Mouse (Mus musculus) urinary bladder, postnatal 4 days (tissue): ENCODE results near the gene Gm20683.
"Not testable (repeated sequence)": the region's sequence is repeated elsewhere in the genome, so short reads cannot be mapped to it uniquely, and the experiment has no call there.

Experiments used
- DNase-seq, 2 experiments: peaks; one replicate each; pipeline ENCODE4 v3.0.0; 2021 to 2022; ENCODE audit warnings: low spot score in 2 of 2

Gene Gm20683

DNA sequence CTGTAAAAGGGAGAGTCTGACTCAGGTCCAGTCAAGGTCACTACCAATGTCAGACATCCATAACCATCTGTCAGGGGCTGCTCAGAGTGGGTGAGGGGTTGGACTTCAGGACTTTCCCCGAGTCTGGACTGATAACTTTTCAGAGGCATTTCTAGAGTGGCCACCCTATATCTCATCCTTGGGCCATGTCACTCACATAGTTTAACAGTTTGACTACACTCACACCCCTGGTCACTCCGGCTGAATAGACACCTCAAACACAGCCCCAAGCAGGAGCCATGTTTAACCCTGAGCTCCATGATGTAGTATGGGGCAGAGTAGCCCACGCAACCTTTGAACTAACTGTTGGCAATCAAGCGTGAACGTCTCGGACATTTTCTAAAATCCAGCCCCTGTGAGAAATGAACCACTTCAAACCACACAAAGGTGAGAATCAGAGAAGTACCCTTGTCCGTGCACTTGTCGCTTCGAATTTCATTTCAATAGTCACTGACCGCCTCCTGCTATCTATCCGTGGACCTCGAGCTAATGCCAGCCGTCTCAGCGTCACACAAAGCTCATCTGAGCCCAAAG is 32.7 kb upstream of the Gm20683 start:
- no peak for DNase-seq

DNA sequence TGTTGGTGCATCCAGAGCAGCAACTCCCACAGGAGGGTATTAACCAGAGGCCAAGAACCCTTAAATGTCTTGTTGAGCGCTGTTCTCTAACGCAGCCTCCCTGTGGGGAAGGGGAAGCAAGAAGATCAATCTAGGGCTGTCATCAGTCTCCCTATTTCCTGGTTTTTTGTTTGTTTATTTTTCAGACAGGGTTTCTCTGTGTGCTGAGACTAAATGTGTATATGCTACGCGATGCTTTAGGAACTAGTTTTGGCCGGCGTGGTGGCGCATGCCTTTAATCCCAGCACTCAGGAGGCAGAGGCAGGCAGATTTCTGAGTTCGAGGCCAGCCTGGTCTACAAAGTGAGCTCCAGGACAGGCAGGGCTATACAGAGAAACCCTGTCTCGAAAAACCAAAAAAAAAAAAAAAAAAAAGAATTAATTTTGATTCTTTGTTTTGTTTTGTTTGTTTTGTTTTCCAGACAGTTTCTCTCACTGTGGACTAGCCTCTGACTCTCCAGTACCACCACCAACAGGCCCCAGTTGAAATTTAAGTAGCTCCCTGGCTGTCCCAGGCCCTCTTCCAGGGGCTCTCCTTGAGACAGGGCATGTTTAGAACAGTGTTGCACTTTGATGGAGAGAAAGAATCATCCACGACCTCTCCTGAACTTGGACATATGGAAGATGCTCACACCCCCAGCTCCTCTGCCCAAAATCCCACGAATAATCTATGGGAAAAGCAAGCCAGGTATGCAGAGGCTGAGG is 32.0 kb upstream of the Gm20683 start:
- DNase-seq, result no peak

DNA sequence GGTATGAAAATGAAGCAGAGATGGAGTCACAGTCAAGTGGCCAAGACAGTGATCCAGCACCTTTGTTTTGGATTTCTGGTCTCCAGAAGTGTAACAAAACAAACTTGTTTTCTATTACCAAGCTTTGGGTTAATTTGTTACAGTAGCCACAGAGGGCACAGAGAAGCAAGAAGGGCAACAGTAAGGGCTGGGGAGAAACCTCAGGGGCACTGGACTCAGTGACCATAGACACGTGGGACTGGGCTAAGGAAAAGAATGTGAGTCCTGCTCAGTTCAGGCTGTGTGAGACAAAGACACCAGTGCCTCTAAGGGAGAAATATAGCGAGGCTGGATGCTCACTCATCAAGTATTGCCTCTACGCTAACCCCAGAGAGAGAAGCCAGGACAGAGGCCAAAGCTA is 31.1 kb upstream of the Gm20683 start:
- no peak for DNase-seq

DNA sequence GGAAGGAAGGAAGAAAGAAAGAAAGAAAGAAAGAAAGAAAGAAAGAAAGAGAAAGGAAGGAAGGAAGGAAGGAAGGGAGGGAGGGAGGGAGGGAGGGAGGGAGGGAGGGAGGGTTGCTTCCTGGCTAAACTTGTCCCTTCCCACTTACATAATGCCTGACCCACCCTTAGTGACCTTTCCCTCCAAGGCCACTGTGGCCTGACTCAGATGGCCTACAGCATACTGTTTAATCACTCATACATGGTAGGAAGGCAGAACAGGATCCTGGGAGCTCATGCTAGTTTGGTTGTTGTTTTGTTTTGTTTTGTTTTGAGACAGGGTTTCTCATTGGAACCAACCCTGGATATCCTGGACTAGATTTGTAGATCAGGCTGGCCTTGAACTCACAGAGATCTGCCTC is 30.0 kb upstream of the Gm20683 start:
- not testable (repeated sequence) for DNase-seq

DNA sequence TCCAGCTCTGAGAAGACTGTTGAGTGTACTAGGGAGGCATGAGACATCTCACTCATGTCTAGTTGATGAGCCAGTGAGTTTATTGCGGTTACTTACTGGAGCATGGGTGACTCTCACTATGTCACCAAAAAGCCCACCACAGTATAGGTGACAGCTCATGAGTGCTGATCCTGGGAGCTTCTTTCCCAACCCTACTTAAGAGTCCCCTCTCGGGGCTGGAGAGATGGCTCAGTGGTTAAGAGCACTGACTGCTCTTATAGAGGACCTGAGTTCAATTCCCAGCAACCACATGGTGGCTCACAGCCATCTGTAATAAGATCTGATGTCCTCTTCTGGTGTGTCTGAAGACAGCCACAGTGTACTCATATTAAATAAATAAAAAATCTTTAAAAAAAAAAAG is 28.4 kb upstream of the Gm20683 start:
- no peak for DNase-seq

DNA sequence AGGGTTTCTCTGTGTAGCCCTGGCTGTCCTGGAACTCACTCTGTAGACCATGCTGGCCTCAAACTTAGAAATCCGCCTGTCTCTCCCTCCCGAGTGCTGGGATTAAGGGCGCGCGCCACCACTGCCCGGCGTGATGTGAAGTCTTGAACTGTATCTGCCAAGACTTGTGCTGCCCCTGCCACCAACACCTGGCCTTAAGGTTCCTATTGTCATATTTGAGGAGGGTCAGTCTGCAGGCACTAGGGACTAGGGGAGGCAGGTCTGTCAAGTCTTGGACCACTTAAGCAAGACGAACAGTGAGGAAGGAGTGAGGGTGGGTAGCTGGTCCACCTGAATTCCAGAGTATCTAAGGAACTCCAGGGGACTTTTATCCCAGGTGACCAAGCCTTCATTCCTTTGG is 27.9 kb upstream of the Gm20683 start:
- no peak for DNase-seq

DNA sequence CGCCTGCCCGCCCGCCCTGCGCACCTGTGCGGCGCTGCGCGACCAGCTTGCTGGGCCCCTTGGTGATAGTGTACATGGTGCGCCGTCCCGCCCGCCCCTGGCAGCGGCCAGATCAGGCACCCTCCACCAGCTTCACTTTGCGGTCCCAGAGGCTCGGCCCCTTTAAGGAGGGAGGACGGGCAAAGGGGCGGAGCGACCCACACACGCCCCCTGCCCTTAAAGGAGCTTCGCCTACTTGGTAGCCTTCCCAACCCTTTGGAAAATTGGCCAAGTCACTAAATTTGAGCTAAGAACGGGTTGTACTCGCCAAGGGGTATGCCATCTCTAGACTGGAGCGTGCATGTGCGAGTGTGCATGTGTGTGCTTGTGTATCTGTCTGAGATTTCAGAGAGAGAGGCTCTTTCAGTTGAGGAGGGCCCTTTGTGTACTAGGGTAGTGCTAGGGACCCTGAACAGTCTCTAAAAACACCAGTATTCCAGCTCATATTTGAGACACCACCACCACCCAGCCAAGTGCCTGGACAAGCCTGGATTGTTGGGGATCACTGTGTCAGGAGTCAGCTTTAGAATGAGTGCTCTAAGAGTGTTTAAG is 27.1 kb upstream of the Gm20683 start, which contains the start of gene Mcrip2:
TSS of gene Mcrip2 (minus strand) at position 164 of the 591 bp plus-strand sequence.
- peak; percentile 74 to 79 for DNase-seq

DNA sequence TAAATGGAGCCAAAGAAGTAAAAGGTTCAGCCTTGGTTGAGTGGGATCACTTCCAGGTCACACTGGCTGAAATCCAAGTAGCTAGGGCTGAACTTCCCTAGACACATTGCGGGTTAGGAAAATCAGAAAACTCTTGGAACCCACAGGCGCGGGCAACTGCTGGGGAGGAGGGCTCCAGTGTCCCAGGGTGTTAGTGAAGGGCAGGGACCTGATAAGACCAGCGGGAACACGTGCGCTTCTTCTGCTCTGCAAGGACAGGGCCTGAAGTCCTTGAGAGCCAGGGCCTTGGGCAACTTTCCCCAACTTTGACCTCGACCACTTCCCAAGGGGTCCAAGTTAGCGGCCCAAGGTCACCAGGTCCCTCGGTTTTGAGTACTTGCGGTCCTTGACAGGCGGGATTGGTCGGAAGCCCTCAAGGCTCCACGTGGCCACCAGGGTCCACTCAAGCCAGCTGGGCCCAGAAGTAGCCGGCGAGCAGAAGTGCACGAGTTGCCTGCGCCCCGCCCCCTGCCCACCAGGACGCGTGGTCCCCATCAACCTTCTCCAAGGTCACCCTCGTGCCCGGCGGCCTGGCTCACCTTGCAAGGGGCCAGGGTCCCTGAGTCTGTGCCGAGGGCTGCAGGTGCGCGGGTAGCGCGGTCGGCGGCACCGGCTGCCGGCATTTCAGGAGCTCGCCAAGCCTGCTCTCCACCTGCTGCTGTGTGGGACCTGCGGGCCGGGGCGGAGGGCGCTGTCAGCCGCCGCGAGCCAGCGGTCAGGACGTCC is 26.5 kb upstream of the Gm20683 start:
- DNase-seq, result peak; percentile 56 to 65

DNA sequence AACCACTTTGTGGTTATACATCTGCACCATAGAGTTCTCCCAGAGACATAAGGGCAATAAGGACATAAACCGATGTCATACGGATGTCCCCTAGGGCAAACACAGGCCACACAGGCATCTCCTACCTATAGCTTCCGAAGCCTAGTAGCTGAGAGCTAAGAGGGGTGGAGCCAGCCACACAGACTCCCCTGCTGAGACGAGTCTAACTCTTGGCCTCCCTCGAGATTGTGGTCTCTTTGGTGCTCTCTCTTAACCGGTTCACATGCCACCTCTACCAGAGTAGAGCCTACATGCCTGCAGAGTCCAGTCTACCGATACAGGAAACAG is 25.9 kb upstream of the Gm20683 start:
- DNase-seq, result no peak

DNA sequence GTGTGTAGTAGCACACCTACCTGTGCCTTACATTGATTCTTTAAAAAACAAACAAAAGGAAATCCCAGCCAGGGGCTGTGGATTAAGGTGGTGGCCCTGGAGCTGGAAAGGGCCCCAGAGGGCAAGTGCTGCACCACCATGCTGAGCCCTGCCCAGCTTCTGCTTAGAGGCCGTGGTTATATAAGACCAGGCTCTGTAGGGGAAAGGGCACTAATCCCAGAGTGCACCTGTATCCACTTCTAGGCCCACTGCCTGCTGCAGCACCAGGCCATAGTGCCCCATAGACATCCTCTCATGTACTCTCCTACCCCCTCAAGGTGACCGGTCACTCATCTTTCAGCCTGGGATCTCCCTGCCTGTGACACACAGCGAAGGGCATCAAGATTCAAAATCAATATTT is 24.6 kb upstream of the Gm20683 start:
- no peak for DNase-seq

DNA sequence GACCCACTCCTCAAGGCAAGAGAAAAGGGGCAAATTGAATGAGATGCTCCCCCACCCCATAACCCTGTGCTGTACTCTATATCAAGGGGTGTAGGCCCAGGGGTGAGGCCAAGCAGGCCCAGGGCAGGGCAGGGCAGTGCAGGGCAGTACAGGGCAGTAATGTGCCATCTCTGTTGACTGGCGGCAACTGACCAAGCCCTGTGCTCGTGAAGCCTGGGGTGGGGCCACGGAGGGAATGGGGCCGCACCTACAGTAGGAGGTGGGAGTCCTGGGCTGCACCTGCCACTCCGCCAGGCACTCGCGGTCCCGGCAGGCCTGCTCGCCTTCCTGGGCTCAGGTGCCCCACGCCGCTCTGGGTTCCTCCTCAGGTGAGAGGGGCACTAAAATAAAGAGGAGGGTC is 23.7 kb upstream of the Gm20683 start:
- DNase-seq, result peak in 1 of 2 experiments; percentile 59

DNA sequence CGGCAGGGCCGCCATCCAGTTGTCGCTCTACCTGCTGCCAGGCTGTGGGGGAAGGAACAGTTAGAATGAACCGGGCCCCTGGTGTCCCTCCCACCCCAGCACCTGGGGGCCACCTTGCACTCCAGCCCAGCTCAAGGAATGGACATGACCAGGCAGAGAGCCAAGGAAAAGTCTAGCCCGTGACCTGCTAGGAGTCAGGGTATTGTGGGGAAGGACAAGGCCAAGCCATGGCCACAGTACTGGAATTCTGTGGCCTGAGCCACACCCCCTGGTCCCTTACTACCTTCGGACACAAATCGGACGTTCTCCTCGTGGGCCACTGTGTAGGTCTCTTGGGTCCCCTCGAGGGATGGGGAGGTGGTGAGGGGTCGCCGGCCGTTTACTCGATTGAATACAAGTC is 22.7 kb upstream of the Gm20683 start:
- DNase-seq, result no peak

DNA sequence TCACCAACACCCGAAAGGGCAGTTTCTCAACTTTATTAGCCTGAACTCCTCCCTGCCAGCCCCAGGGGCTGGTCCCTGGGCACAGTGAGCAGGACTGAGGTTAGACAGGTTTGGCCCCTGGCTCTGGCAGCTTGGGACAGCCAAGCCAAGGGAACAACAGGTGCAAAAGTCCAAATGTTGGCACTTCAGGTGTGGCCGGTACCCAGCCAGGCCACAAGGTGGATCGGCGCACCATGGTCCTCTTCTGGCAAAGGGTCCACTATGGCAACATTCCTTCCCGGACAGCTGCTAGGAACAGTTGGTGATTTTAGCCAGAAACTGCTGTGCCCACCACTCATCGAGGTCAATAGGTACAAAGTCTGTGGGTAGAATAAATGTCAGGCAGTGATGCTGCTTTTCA is 22.1 kb upstream of the Gm20683 start:
- DNase-seq, result no peak

DNA sequence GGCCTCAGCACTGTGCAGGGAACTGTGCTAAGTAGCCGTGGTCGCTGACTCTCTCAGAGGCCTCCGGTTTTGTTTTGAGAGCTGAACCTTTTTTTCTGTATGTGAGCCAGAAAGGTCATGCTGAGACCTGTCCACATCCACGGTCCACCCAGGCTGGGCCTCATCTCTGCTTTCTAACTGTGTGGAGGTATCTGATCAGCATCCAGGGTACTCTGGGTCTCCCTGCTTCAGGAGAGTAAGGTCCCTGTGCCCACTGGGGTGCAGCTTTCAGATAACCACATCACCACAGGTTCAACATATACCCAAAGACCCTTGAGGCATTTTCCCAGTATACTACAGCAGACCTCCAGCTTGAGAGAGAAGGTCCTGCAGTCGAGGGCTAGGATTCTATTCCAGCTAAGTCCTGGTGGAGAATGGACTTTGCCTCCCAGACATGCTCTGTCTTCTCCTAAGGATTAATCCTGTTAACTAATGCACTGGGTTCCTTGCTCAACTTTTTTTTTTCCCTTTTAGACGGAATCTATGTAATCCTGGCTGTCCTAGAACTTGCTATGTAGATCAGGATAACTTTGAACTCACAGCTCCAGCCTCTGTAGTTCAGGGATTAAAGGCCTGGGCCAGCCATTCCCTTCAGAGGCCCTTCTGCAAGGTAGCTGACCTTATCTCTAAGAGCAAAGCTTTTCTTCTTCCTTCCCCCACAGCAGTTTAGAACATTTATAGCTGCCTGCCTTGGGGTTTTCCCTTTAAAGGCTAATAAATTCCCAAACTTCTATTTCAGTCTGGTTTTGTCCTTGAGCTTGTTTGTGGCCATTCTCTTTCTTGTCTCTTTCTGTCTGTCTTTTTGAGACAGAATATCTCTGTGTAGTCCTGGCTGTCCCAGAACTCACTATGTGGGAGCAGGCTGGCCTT is 20.4 kb upstream of the Gm20683 start:
- no peak for DNase-seq

DNA sequence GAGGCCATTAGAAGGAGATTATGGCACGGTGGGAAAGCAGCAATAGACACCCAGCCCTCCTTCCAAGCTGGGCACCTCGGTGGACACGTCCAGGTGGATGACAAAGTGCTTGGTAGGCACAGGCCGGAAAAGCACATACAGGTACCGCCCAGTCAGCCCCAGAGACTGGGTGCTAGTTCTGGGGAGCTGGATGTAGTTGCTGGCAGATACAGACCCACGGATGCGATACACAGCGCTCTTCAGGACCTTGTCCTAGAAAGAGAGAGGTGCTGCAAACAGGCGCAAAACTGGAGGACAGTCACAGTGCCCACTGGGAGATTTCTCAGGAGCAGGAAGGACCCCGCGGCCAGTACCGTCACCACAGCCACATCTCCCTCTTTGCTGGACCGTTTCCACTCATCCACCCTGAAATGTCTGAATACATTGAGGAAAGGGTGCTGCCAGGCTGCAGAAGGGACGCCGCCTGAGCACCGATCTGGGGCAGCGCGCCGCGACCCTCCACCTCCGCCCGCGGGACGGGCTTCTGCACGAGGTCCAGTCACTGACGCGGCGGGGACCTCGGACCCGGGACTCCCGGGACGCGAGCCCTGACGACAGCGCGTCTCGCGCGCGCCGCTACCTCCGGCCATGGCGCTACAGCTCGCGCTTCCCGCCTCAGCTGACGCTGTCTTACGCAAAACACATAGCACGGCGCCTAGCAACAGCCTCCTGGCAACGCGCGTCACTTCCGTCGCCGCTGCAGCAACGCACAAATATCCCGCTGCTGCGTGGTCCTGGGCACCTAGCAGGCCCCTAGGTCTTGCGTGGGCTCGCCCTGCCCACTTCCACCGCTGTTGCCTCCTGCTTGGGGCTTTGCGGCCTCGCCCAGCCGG is 19.5 kb upstream of the Gm20683 start, which contains the start of gene Wdr90:
TSS of gene Wdr90 (minus strand) at position 670 of the 872 bp plus-strand sequence.
- peak; percentile 85 to 88 for DNase-seq

DNA sequence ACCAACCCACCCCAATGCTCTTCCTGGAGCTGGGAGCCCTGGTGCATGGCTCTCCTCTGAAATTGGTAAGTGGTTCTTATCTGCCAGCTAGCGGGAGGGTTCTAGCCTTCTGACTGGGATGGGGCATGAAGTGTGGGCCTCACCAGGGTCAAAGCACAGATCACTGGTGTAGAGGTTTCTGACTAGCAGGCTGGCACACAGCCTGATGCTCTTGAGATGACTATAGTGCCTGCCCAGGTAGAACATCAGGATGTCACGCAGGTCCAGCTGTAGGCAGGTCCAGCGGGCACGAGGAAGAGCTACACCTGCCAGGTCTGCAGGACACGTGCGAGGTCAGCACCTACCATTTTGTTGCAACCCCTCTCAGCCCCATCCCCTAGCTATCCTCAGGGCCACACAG is 18.7 kb upstream of the Gm20683 start:
- DNase-seq, result no peak

DNA sequence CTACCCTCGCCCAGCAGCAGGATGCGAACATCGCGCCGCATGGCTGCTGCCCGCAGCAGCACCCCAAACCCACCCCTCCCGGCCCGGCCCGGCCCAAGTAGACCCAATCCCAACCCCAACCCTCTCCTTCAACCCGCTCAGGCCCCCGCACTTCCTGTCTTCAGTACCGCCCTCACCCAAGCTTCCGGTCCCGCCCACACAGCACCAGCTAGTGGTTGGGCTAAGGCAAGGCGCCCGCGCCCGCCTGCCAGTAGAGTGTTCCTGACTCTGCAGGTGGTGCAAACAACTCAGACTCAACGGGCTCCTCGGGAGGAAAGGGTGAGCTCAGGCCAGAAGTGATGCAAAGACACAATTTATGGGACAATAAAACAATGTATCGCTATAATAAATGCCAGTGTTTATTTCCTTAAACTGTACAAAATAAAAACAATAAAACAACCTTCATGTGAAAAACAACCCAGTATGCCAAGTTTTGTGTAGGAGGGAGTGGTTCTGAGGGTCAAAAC is 2.9 kb upstream of the Gm20683 start, which contains the start of gene Rhot2:
TSS of gene Rhot2 (minus strand) at position 456 of the 506 bp plus-strand sequence.
- DNase-seq, result peak; percentile 92 to 96

DNA sequence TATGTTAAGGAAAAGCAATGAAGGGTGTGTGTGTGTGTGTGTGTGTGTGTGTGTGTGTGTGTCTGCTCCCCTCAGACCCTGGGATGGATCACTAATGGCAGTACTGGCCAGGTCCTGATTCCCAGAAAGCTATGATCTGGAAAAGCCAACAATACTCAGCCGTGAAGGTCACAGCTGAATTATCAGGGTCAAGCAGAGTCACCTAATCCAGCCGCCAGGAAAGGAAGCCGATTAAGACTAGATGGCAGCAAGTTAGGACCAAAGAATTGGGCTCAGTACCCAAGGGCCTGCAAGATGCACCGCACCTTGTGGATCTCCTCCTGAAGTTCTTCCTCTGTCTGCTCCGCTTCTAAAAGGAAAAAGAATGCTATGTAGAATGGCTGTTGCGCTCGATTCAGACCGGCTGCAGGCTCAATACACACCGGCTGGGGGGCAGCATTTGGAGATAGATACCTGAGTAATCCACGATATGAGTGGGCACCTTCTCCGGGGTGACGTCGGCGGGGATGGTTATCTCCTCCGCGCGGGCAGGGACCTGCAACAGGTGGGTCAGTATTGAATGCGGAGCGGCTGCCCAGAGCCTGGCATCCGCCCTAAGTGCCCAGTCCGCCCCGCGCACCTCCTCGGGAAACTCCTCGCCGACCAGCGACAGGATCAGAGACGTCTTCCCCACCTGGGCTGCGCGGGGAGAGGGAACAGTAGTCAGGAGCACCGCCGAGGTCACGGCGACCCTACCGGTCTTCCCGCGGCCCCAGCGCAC is 2.3 kb upstream of the Gm20683 start:
- DNase-seq, result no peak

DNA sequence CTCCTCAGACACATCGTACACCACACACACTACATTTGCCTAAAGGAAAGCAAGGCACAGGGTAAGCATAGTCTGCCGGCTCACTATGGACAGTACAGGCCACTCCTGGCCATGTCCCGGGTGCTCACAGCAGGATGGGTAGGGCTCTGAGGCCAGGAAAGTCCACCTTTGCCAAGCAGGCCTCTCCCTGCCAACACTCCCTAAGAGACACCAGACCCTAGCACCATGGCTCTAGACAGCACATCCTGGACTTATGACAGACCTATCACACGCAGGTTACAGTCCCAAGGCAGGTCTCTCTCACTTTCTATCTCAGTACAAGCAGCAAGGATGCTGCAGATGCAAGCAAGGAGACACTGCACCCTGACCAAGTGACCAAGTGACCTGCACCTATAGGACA is 1.6 kb upstream of the Gm20683 start:
- no peak for DNase-seq
